Mouse (Mus musculus) brain, embryonic 14.5 days (tissue): Measurements from ENCODE around the gene Wdr59.

Source experiments
- CTCF ChIP-seq: fragments of 200-500 bp; IDR thresholded peaks from 2 replicates; pipeline ENCODE4 v1.5.1; 2012; ENCODE audit warnings: inconsistent platforms, mild to moderate bottlenecking, moderate library complexity, borderline replicate concordance; ENCODE audit not compliant: insufficient read depth, insufficient read length; ENCODE audit errors: extremely low read depth
- POLR2A ChIP-seq: fragments of 200-500 bp; IDR thresholded peaks from 2 replicates; pipeline ENCODE4 v1.6.1; 2012; ENCODE audit warnings: mild to moderate bottlenecking, inconsistent platforms, borderline replicate concordance; ENCODE audit not compliant: poor library complexity, insufficient read depth, insufficient read length, severe bottlenecking; ENCODE audit errors: extremely low read depth

GRCm38 (mm10) chr8:111496326-111496725 is 25.6 kb downstream of the Wdr59 start:
- no peak for TF ChIP-seq CTCF
- no peak for TF ChIP-seq POLR2A
